Comparison of ENCODE assay signal across 9 mouse cellular contexts in genomic region chr10:71422047-71423037, GRCm38 (mm10).
DNase-seq lines count a peak whose midpoint lies in the region; ATAC-seq and TF ChIP-seq lines count a peak whose summit lies in the region.
"Had no signal": no experiment of that assay in that cellular context is flagged by ENCODE, and none has a peak within 500 bp of the region (broad histone marks: within the 10 kb centered on the region; RNA-seq: fewer than 3 reads in every experiment).

No protein-coding gene starts in this region.

- peak; percentile 58 for DNase-seq in liver
- DNase-seq in c-Kit-positive CD71-positive TER-119-positive erythroid progenitor cells, embryonic 14.5 days (ENCODE audit: low spot score) = peak; percentile 36
- peak; percentile 91 for DNase-seq in forebrain, postnatal 0 days
- DNase-seq in liver, adult 2 months (ENCODE audit: extremely low read depth, low read depth, low spot score) = peak; percentile 49
- peak; percentile 44 for DNase-seq in thymus, postnatal 14 days

- H3K36me3 ChIP-seq in liver, embryonic 12.5 days = no peaks in the 10 kb centered on the region
- no peaks in the 10 kb centered on the region for H3K36me3 ChIP-seq in forebrain, postnatal 0 days (ENCODE audit: insufficient read depth)
- no peaks in the 10 kb centered on the region for H3K36me3 ChIP-seq in kidney, embryonic 16.5 days (ENCODE audit: insufficient read depth, low read length)
- H3K36me3 ChIP-seq in liver, adult 2 months (ENCODE audit: control insufficient read depth, insufficient read depth, low read length) = no peaks in the 10 kb centered on the region
- H3K36me3 ChIP-seq in neural tube, embryonic 13.5 days = no peaks in the 10 kb centered on the region
- H3K36me3 ChIP-seq: embryonic facial prominence, embryonic 15.5 days had no signal

- H3K27me3 ChIP-seq in liver, embryonic 12.5 days (replicated peaks) = no peaks in the 10 kb centered on the region
- H3K27me3 ChIP-seq in forebrain, postnatal 0 days (ENCODE audit: insufficient read depth, low read length) = no peaks in the 10 kb centered on the region
- no peaks in the 10 kb centered on the region for H3K27me3 ChIP-seq in kidney, embryonic 16.5 days (ENCODE audit: insufficient read depth, low read length)
- no peaks in the 10 kb centered on the region; the same call in 1 of the 2 replicates for H3K27me3 ChIP-seq in liver, adult 2 months (ENCODE audit: control insufficient read depth, insufficient read depth, low read length)
- no peaks in the 10 kb centered on the region for H3K27me3 ChIP-seq in neural tube, embryonic 13.5 days
- H3K27me3 ChIP-seq: embryonic facial prominence, embryonic 15.5 days had no signal

- no peak overlapping the region for H3K9ac ChIP-seq in liver, embryonic 12.5 days
- H3K9ac ChIP-seq in forebrain, postnatal 0 days = no peak overlapping the region
- H3K9ac ChIP-seq in kidney, embryonic 16.5 days (replicated peaks; ENCODE audit: low read length) = no peak overlapping the region
- H3K9ac ChIP-seq in liver, adult 2 months (ENCODE audit: low read depth, low read length) = no peak overlapping the region
- H3K9ac ChIP-seq in neural tube, embryonic 13.5 days = no peak overlapping the region
- H3K9ac ChIP-seq: embryonic facial prominence, embryonic 15.5 days had no signal

- TF ChIP-seq POLR2A in liver, adult 2 months (IDR thresholded peaks at IDR 0.05; ENCODE audit: extremely low read depth, insufficient read depth, low read length) = no peak

- no peak overlapping the region for H3K27ac ChIP-seq in liver, embryonic 12.5 days
- no peak overlapping the region for H3K27ac ChIP-seq in forebrain, postnatal 0 days (ENCODE audit: low read depth, low read length)
- no peak overlapping the region for H3K27ac ChIP-seq in kidney, embryonic 16.5 days (ENCODE audit: low read length)
- H3K27ac ChIP-seq in liver, adult 2 months (replicated peaks; ENCODE audit: insufficient read depth, low read depth, low read length) = no peak overlapping the region
- no peak overlapping the region for H3K27ac ChIP-seq in neural tube, embryonic 13.5 days (replicated peaks)
- H3K27ac ChIP-seq: embryonic facial prominence, embryonic 15.5 days had no signal

- no peak overlapping the region for H3K4me3 ChIP-seq in liver, embryonic 12.5 days
- no peak overlapping the region for H3K4me3 ChIP-seq in forebrain, postnatal 0 days (ENCODE audit: low read depth, low read length)
- H3K4me3 ChIP-seq in kidney, embryonic 16.5 days (ENCODE audit: low read length) = no peak overlapping the region
- H3K4me3 ChIP-seq in liver, adult 2 months (ENCODE audit: insufficient read depth, low read depth, low read length) = no peak overlapping the region
- H3K4me3 ChIP-seq in neural tube, embryonic 13.5 days = no peak overlapping the region
- H3K4me3 ChIP-seq: embryonic facial prominence, embryonic 15.5 days had no signal

- no peak for ATAC-seq in liver, embryonic 12.5 days
- peak; percentile 23; the same call in 1 of the 2 replicates for ATAC-seq in forebrain, postnatal 0 days
- peak; percentile 12; the same call in 1 of the 2 replicates for ATAC-seq in kidney, embryonic 16.5 days (ENCODE audit: low FRiP score, low TSS enrichment)
- 0 out of 2 replicates have a peak, but pooled peaks have one; percentile 43 for ATAC-seq in neural tube, embryonic 13.5 days (ENCODE audit: low read depth)

- no peaks in the 10 kb centered on the region for H3K9me3 ChIP-seq in liver, embryonic 12.5 days (replicated peaks)
- H3K9me3 ChIP-seq in forebrain, postnatal 0 days (ENCODE audit: low read length) = no peaks in the 10 kb centered on the region
- H3K9me3 ChIP-seq in kidney, embryonic 16.5 days (ENCODE audit: low read length) = no peaks in the 10 kb centered on the region
- H3K9me3 ChIP-seq in neural tube, embryonic 13.5 days = no peaks in the 10 kb centered on the region
- H3K9me3 ChIP-seq: embryonic facial prominence, embryonic 15.5 days had no signal

- TF ChIP-seq CTCF in forebrain, postnatal 0 days (IDR thresholded peaks at IDR 0.05; ENCODE audit: low read depth) = peak; percentile 93
- peak; percentile 49; the same call in 1 of the 2 replicates for TF ChIP-seq CTCF in liver, adult 2 months (IDR thresholded peaks at IDR 0.05; ENCODE audit: low read depth, low read length)

- no peaks in the 10 kb centered on the region for H3K4me1 ChIP-seq in liver, embryonic 12.5 days
- no peaks in the 10 kb centered on the region for H3K4me1 ChIP-seq in forebrain, postnatal 0 days (ENCODE audit: insufficient read depth)
- H3K4me1 ChIP-seq in kidney, embryonic 16.5 days (ENCODE audit: insufficient read depth, low read length) = no peaks in the 10 kb centered on the region
- no peaks in the 10 kb centered on the region for H3K4me1 ChIP-seq in liver, adult 2 months (ENCODE audit: control insufficient read depth, insufficient read depth, low read length)
- H3K4me1 ChIP-seq in neural tube, embryonic 13.5 days (replicated peaks) = no peaks in the 10 kb centered on the region
- H3K4me1 ChIP-seq: embryonic facial prominence, embryonic 15.5 days had no signal

- 36% methylated on average over 14 of the region's 14 CpGs for WGBS in liver, embryonic 12.5 days (ENCODE audit: insufficient replicate concordance)
- 41% methylated on average over 14 of the region's 14 CpGs for WGBS in forebrain, postnatal 0 days
- WGBS in kidney, embryonic 16.5 days = 45% methylated on average over 14 of the region's 14 CpGs
- 41% methylated on average over 14 of the region's 14 CpGs for WGBS in liver, adult 2 months
- WGBS in neural tube, embryonic 13.5 days = 39% methylated on average over 14 of the region's 14 CpGs

- no peak overlapping the region for H3K4me2 ChIP-seq in liver, embryonic 12.5 days
- no peak overlapping the region for H3K4me2 ChIP-seq in forebrain, postnatal 0 days (ENCODE audit: low read depth)
- no peak overlapping the region for H3K4me2 ChIP-seq in kidney, embryonic 16.5 days (replicated peaks; ENCODE audit: low read depth, low read length)
- no peak overlapping the region for H3K4me2 ChIP-seq in neural tube, embryonic 13.5 days
- H3K4me2 ChIP-seq: embryonic facial prominence, embryonic 15.5 days had no signal

- H3K79me2 ChIP-seq in liver, adult 2 months (ENCODE audit: control insufficient read depth, insufficient read depth, low read length) = no peaks in the 10 kb centered on the region

Comparison
In these comparisons a context has a peak if more than half of its experiments do, and no peak if none do; other contexts are left out.
1. DNase-seq: peak in every context shown above with its lines; median percentile 91 in forebrain, postnatal 0 days; 58 in liver; 49 in liver, adult 2 months; 44 in thymus, postnatal 14 days; 36 in c-Kit-positive CD71-positive TER-119-positive erythroid progenitor cells, embryonic 14.5 days.